Mouse (Mus musculus) limb, embryonic 12.5 days (tissue): ENCODE measurements around the gene Rsph14. TPM values are rescaled to one million over a fixed set of nuclear protein-coding genes. Genes with fewer than 3 reads are reported as not detected.

Source experiments
- ATAC-seq: fragments of 200-750 bp; cut with Nextera tagmentation; 2 replicates; pipeline ENCODE4 v1.8.0; 2017; ENCODE audit warnings: low read depth, moderate TSS enrichment; ENCODE audit not compliant: insufficient number of reproducible peaks, insufficient read depth, low FRiP score, low TSS enrichment
- H3K27ac ChIP-seq: fragments of 300-500 bp; sonication (generic); 2 replicates; pipeline ENCODE4 v1.5.1; 2016; ENCODE audit warnings: mild to moderate bottlenecking, moderate library complexity
- H3K27me3 ChIP-seq: fragments of 300-500 bp; sonication (generic); 2 replicates; pipeline ENCODE4 v1.6.1; 2016; ENCODE audit warnings: mild to moderate bottlenecking, moderate library complexity
- H3K36me3 ChIP-seq: fragments of 300-500 bp; sonication (generic); 2 replicates; pipeline ENCODE4 v1.6.1; 2016; ENCODE audit warnings: mild to moderate bottlenecking, moderate library complexity
- H3K4me1 ChIP-seq: fragments of 300-500 bp; sonication (generic); replicated peaks from 2 replicates; pipeline ENCODE4 v1.6.1; 2016
- H3K4me2 ChIP-seq: fragments of 300-500 bp; sonication (generic); 2 replicates; pipeline ENCODE4 v1.6.1; 2016; ENCODE audit warnings: mild to moderate bottlenecking, moderate library complexity
- H3K4me3 ChIP-seq: fragments of 300-500 bp; sonication (generic); replicated peaks from 2 replicates; pipeline ENCODE4 v1.5.1; 2016; ENCODE audit warnings: mild to moderate bottlenecking
- H3K9ac ChIP-seq: fragments of 300-500 bp; sonication (generic); replicated peaks from 2 replicates; pipeline ENCODE4 v1.6.1; 2016; ENCODE audit warnings: mild to moderate bottlenecking, moderate library complexity
- H3K9me3 ChIP-seq: fragments of 300-500 bp; sonication (generic); 2 replicates; pipeline ENCODE4 v1.6.1; 2016; ENCODE audit warnings: mild to moderate bottlenecking, moderate library complexity
- WGBS: fragments of 180-500 bp; shearing (Covaris S2); methylation state at CpG from one replicate; pipeline ENCODE4 v1.1.7; 2016; 5-methylcytosine and 5-hydroxymethylcytosine counted together
- polyA plus RNA-seq: library from polyadenylated mRNA; unstranded; fragments of >200 nt; fragmentation: Nextera tagmentation; extraction: Ambion mirVana; gene quantifications from 2 replicates; pipeline ENCODE4 v1.2.1, GENCODE M21; 2016

The Rsph14 gene
- polyA plus RNA-seq, 1 experiment from 2014 or later: not detected

DNA sequence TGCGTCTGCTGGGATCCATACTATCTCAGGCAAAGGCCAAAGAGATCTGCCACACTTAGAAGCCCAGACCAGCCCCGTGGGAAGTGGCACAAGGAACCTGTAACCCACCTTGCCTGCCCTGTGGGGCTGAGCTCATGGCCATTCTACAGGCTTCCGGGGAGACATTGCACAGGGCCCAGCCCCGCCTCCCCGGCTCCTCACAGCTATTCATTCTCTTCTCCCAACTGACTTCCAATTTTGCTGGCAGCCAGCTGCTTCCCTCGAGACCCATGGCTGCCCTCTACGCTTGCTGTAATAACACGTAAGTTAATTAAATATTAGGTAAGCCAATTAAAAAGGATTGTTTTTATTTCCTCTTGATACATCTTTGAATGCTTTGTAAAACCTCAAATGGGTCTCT, 5.9 kb downstream of the Rsph14 start:
- no peak overlapping the region for H3K4me3 ChIP-seq
- 76% methylated on average over 8 of the region's 8 CpGs for WGBS
- no peak overlapping the region for H3K4me2 ChIP-seq
- no peak overlapping the region for H3K27ac ChIP-seq
- H3K27me3 ChIP-seq: peaks cover 4% of the 10 kb centered on the region; the same call in 1 of the 2 replicates
- ATAC-seq: no peak
- no peak overlapping the region for H3K9ac ChIP-seq
- H3K36me3 ChIP-seq: no peaks in the 10 kb centered on the region
- no peaks in the 10 kb centered on the region for H3K9me3 ChIP-seq
- H3K4me1 ChIP-seq: no peaks in the 10 kb centered on the region

GRCm38 (mm10) chr10:75021138-75021537, 11.2 kb downstream of the Rsph14 start:
- Histone ChIP-seq H3K9me3 (no peaks in the 10 kb centered on the region), H3K4me2 (no peak overlapping the region), H3K27ac (no peak overlapping the region), H3K9ac (no peak overlapping the region), H3K36me3 (no peaks in the 10 kb centered on the region), H3K27me3 (peaks cover 4% of the 10 kb centered on the region; the same call in 1 of the 2 replicates), H3K4me3 (no peak overlapping the region), H3K4me1 (no peaks in the 10 kb centered on the region)
- ATAC-seq: no peak
- WGBS: 17% methylated on average over 6 of the region's 6 CpGs

- Histone ChIP-seq H3K9me3 (no peaks in the 10 kb centered on the region), H3K36me3 (no peaks in the 10 kb centered on the region), H3K4me1 (peaks cover 3% of the 10 kb centered on the region), H3K9ac (no peak overlapping the region), H3K4me2 (no peak overlapping the region), H3K27me3 (peaks cover 4% of the 10 kb centered on the region; the same call in 1 of the 2 replicates), H3K27ac (no peak overlapping the region), H3K4me3 (no peak overlapping the region)
- 69% methylated on average over 2 of the region's 2 CpGs for WGBS
- ATAC-seq: no peak
Measured at GRCm38 (mm10) chr10:75020271-75020670, 12.1 kb downstream of the Rsph14 start.

- Histone ChIP-seq H3K4me2 (no peak overlapping the region), H3K9me3 (no peaks in the 10 kb centered on the region), H3K4me1 (peaks cover 6% of the 10 kb centered on the region), H3K36me3 (no peaks in the 10 kb centered on the region), H3K27me3 (0 out of 2 replicates have a peak, but pooled peaks cover under 1% of the 10 kb centered on the region), H3K9ac (no peak overlapping the region), H3K27ac (no peak overlapping the region), H3K4me3 (no peak overlapping the region)
- 87% methylated on average over 4 of the region's 4 CpGs for WGBS
- ATAC-seq: no peak
Measured at GRCm38 (mm10) chr10:75016481-75016880, 15.9 kb downstream of the Rsph14 start.

DNA sequence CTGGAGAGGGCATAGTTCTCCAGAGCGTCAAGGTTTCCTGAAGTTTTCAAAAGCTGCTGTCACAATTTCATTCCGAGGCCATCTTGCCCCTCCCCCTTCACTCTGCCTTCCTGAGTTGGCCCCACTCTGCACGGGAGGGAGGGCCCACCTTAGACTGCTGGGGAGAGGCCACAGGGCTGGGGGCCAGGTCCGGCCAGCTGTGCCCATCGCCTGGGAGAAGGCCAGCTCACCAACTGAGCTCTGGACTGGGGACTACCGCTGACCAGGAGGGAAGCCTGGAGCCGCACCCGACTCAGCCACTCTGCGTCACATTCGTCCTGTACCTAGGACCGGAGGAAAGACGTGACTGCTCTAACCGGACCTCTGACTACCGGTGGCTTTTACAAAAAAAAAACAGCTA, 16.9 kb downstream of the Rsph14 start:
- Histone ChIP-seq H3K9ac (no peak overlapping the region), H3K27me3 (no peaks in the 10 kb centered on the region), H3K4me3 (no peak overlapping the region), H3K36me3 (no peaks in the 10 kb centered on the region), H3K4me1 (peaks cover 6% of the 10 kb centered on the region), H3K9me3 (no peaks in the 10 kb centered on the region), H3K27ac (no peak overlapping the region), H3K4me2 (no peak overlapping the region)
- no peak for ATAC-seq
- WGBS: 60% methylated on average over 14 of the region's 14 CpGs

GRCm38 (mm10) chr10:75010704-75011103, 21.7 kb downstream of the Rsph14 start:
- Histone ChIP-seq H3K4me2 (no peak overlapping the region), H3K9ac (no peak overlapping the region), H3K27ac (no peak overlapping the region), H3K36me3 (no peaks in the 10 kb centered on the region), H3K4me3 (no peak overlapping the region), H3K9me3 (no peaks in the 10 kb centered on the region), H3K27me3 (no peaks in the 10 kb centered on the region), H3K4me1 (peaks cover 6% of the 10 kb centered on the region)
- WGBS: 88% methylated on average over 15 of the region's 15 CpGs
- ATAC-seq: no peak

GRCm38 (mm10) chr10:75006889-75007662, 25.3 kb downstream of the Rsph14 start:
- Histone ChIP-seq H3K27me3 (no peaks in the 10 kb centered on the region), H3K9me3 (no peaks in the 10 kb centered on the region), H3K27ac (no peak overlapping the region), H3K4me1 (peaks cover 13% of the 10 kb centered on the region), H3K4me3 (no peak overlapping the region), H3K36me3 (no peaks in the 10 kb centered on the region), H3K9ac (no peak overlapping the region), H3K4me2 (no peak overlapping the region)
- 57% methylated on average over 8 of the region's 8 CpGs for whole genome bisulfite sequencing
- ATAC-seq: no peak

GRCm38 (mm10) chr10:75004067-75004466, 28.3 kb downstream of the Rsph14 start:
- no peak for ATAC-seq
- H3K9ac ChIP-seq: no peak overlapping the region
- WGBS: 58% methylated on average over 3 of the region's 3 CpGs

DNA sequence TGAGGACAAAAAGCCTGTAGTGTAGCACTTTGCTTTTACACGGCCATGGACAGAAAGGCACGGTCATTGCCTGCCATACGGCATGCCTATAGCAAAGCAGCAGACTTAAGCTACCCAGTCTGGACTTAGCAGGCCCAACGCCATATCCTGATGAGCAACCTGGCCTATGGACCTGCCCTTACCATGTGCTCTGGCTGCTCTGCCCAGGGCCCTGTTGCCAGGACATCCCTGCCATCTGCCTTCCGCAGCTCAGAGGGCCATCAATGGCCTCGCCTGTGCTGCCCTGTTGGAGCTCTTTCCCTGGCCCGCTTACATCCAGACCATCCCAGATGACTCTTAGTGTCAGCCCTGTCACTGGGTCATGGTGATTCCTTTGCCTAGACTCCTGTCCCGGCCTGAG, 31.0 kb downstream of the Rsph14 start:
- no peak overlapping the region for H3K4me3 ChIP-seq
- no peak overlapping the region for H3K9ac ChIP-seq
- no peak overlapping the region for H3K27ac ChIP-seq
- H3K36me3 ChIP-seq: no peaks in the 10 kb centered on the region
- peaks cover 29% of the 10 kb centered on the region for H3K4me1 ChIP-seq
- no peaks in the 10 kb centered on the region for H3K9me3 ChIP-seq
- no peak for ATAC-seq
- no peaks in the 10 kb centered on the region for H3K27me3 ChIP-seq
- WGBS: 92% methylated on average over 8 of the region's 8 CpGs
- no peak overlapping the region for H3K4me2 ChIP-seq

More at GRCm38 (mm10) chr10:75004067-75004466, 28.3 kb downstream of the Rsph14 start:
- H3K4me2 ChIP-seq: no peak overlapping the region
- H3K9me3 ChIP-seq: no peaks in the 10 kb centered on the region
- no peaks in the 10 kb centered on the region for H3K36me3 ChIP-seq
- H3K4me3 ChIP-seq: no peak overlapping the region
- no peak overlapping the region for H3K27ac ChIP-seq
- H3K4me1 ChIP-seq: peaks cover 22% of the 10 kb centered on the region
- H3K27me3 ChIP-seq: no peaks in the 10 kb centered on the region

DNA sequence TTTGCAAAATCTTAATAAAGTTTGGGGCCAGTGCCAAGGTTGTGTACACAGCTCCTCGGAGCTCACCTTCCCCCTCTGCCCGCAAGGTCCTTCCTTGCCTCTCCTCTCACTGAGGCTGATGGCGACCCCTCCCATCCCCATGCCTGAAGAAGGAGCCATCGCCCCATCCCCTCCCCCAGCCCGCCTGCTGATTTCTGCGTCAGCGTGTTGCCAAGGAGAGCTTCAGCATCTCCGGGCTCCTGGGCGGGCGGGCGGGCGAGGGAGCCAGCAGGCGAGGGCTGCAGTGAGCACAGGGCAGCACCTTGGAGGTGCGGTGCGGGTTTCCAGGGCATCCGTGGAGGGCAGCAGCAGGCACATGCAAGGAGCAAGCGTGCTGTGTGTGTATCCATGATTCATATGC, 37.0 kb downstream of the Rsph14 start:
- 1% methylated on average over 17 of the region's 17 CpGs for WGBS
- Histone ChIP-seq H3K36me3 (no peaks in the 10 kb centered on the region), H3K27me3 (peaks cover 10% of the 10 kb centered on the region), H3K27ac (no peak overlapping the region), H3K9ac (peak overlapping the region; percentile 45), H3K9me3 (no peaks in the 10 kb centered on the region), H3K4me2 (peak overlapping the region; percentile 64), H3K4me1 (peaks cover 38% of the 10 kb centered on the region), H3K4me3 (peak overlapping the region; percentile 30)
- peak; percentile 21; the same call in 1 of the 2 replicates for ATAC-seq

- H3K4me1 ChIP-seq: peaks cover 38% of the 10 kb centered on the region
- no peaks in the 10 kb centered on the region for H3K36me3 ChIP-seq
- H3K27ac ChIP-seq: 0 out of 2 replicates have a peak overlapping the region, but pooled peaks have one; percentile 17
- peak overlapping the region; percentile 30 for H3K4me3 ChIP-seq
- WGBS: 17% methylated on average over 5 of the region's 5 CpGs
- no peaks in the 10 kb centered on the region for H3K9me3 ChIP-seq
- ATAC-seq: no peak
- H3K27me3 ChIP-seq: peaks cover 12% of the 10 kb centered on the region
- H3K9ac ChIP-seq: no peak overlapping the region
- H3K4me2 ChIP-seq: peak overlapping the region; percentile 64
Measured at GRCm38 (mm10) chr10:74994863-74995262, 37.5 kb downstream of the Rsph14 start.
